Mouse (Mus musculus): ENCODE measurements at regions not wholly inside any gene's neighbourhood (a gene's known extent, or its start where the extent isn't known, plus 50 kb on each side); places are given as distances from the start of the nearest gene placed in this dataset.

GRCm38 (mm10) chr1:15155046-15155445 lies 938.1 kb downstream of the 4930444P10Rik start:
- Histone ChIP-seq H3K4me3 (ENCODE audit: insufficient read depth, low read depth, low read length) (no peak overlapping the region), H3K4me1 (ENCODE audit: control insufficient read depth, insufficient read depth, low read length) (no peaks in the 10 kb centered on the region), H3K27ac (ENCODE audit: insufficient read depth, low read depth, low read length) (no peak overlapping the region), H3K36me3 (ENCODE audit: control insufficient read depth, insufficient read depth, low read length) (no peaks in the 10 kb centered on the region), H3K27me3 (replicated peaks; ENCODE audit: control insufficient read depth, insufficient read depth, low read length) (no peaks in the 10 kb centered on the region)
- no peak for DNase-seq
- 71% methylated on average over 2 of the region's 2 CpGs for WGBS
- TF ChIP-seq POLR2A (IDR thresholded peaks at IDR 0.05; ENCODE audit: low read depth, low read length) = no peak
- no peak for TF ChIP-seq CTCF (conservative IDR thresholded peaks at IDR 0.05; ENCODE audit: insufficient read depth, insufficient read length, low read depth, low read length)

- H3K27me3 ChIP-seq (replicated peaks; ENCODE audit: control insufficient read depth, insufficient read depth, low read length) = no peaks in the 10 kb centered on the region
- no peak for DNase-seq
- TF ChIP-seq POLR2A (IDR thresholded peaks at IDR 0.05; ENCODE audit: low read depth, low read length) (no peak), CTCF (conservative IDR thresholded peaks at IDR 0.05; ENCODE audit: insufficient read depth, insufficient read length, low read depth, low read length) (no peak)
- no peak overlapping the region for H3K27ac ChIP-seq (ENCODE audit: insufficient read depth, low read depth, low read length)
- 89% methylated on average over 2 of the region's 2 CpGs for WGBS
- H3K4me3 ChIP-seq (ENCODE audit: insufficient read depth, low read depth, low read length) = no peak overlapping the region
- H3K36me3 ChIP-seq (ENCODE audit: control insufficient read depth, insufficient read depth, low read length) = no peaks in the 10 kb centered on the region
- no peaks in the 10 kb centered on the region for H3K4me1 ChIP-seq (ENCODE audit: control insufficient read depth, insufficient read depth, low read length)
Measured at GRCm38 (mm10) chr1:15153952-15154351, 939.2 kb downstream of the 4930444P10Rik start.

DNA sequence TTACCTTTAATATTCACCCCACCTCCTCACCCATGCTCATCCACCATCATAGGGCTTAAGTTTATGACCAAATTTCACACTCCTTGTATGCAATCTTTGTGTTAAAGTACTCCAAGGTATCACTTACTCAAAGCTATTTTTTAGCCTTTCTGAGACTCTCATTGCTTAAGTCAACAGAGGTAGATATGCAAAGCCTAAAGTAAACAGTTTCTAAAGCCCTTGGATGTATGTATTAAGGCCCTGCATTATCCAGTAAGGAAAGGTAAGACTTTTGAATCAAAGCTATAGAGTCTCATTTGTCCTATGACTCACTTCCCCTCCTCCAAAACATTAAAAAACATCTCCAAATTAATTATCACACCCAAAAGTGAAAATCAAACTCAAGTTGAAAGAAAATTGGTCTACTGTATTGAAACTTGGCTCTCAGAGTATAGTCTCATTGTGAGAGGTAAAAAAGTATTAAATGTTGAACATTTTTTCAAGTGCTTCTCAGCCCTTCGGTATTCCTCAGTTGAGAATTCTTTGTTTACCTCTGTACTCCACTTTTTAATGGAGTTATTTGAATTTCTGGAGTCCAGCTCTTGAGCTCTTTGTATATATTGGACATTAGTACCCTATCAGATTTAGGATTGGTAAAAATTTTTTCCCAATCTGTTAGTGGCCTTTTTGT lies 949.1 kb downstream of the 4930444P10Rik start:
- DNase-seq = no peak
- no peak overlapping the region for H3K27ac ChIP-seq (ENCODE audit: insufficient read depth, low read depth, low read length)
- no peaks in the 10 kb centered on the region for H3K4me1 ChIP-seq (ENCODE audit: control insufficient read depth, insufficient read depth, low read length)
- no peak overlapping the region for H3K4me3 ChIP-seq (ENCODE audit: insufficient read depth, low read depth, low read length)
- WGBS = 86% methylated on average over 1 of the region's 1 CpGs
- TF ChIP-seq CTCF (conservative IDR thresholded peaks at IDR 0.05; ENCODE audit: insufficient read depth, insufficient read length, low read depth, low read length) (no peak), POLR2A (IDR thresholded peaks at IDR 0.05; ENCODE audit: low read depth, low read length) (no peak)
- H3K27me3 ChIP-seq (replicated peaks; ENCODE audit: control insufficient read depth, insufficient read depth, low read length) = no peaks in the 10 kb centered on the region
- no peaks in the 10 kb centered on the region for H3K36me3 ChIP-seq (ENCODE audit: control insufficient read depth, insufficient read depth, low read length)

DNA sequence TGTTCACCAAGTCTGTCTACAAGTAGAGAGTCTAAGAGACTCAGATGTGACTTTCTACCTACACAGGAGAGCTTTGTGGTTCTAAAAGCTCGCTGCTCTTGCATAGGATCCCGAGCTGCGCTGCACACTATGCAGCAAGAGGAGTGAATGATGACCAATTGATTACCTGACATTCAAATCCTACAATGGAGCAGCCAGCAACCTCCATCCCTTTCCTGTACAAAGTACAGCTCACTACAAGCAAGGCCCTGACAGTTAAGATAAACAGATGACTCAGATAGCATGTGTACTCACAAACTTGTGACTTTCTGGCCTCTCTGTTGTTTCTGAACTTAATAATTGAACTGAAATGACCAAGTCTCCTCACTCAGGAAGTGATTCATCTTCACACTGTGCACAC lies 974.7 kb downstream of the 4930444P10Rik start:
- Histone ChIP-seq H3K27me3 (replicated peaks; ENCODE audit: control insufficient read depth, insufficient read depth, low read length) (no peaks in the 10 kb centered on the region), H3K27ac (ENCODE audit: insufficient read depth, low read depth, low read length) (no peak overlapping the region), H3K4me3 (ENCODE audit: insufficient read depth, low read depth, low read length) (no peak overlapping the region), H3K36me3 (ENCODE audit: control insufficient read depth, insufficient read depth, low read length) (no peaks in the 10 kb centered on the region), H3K4me1 (ENCODE audit: control insufficient read depth, insufficient read depth, low read length) (no peaks in the 10 kb centered on the region)
- WGBS = 65% methylated on average over 3 of the region's 3 CpGs
- TF ChIP-seq CTCF (conservative IDR thresholded peaks at IDR 0.05; ENCODE audit: insufficient read depth, insufficient read length, low read depth, low read length) (no peak), POLR2A (IDR thresholded peaks at IDR 0.05; ENCODE audit: low read depth, low read length) (no peak)
- DNase-seq = no peak

GRCm38 (mm10) chr1:15111420-15111819 lies 981.7 kb downstream of the 4930444P10Rik start:
- no peak overlapping the region for H3K4me3 ChIP-seq (ENCODE audit: insufficient read depth, low read depth, low read length)
- no peaks in the 10 kb centered on the region for H3K4me1 ChIP-seq (ENCODE audit: control insufficient read depth, insufficient read depth, low read length)
- H3K36me3 ChIP-seq (ENCODE audit: control insufficient read depth, insufficient read depth, low read length) = no peaks in the 10 kb centered on the region
- no peaks in the 10 kb centered on the region for H3K27me3 ChIP-seq (replicated peaks; ENCODE audit: control insufficient read depth, insufficient read depth, low read length)
- TF ChIP-seq POLR2A (IDR thresholded peaks at IDR 0.05; ENCODE audit: low read depth, low read length) (no peak), CTCF (conservative IDR thresholded peaks at IDR 0.05; ENCODE audit: insufficient read depth, insufficient read length, low read depth, low read length) (no peak)
- no peak overlapping the region for H3K27ac ChIP-seq (ENCODE audit: insufficient read depth, low read depth, low read length)
- 85% methylated on average over 2 of the region's 2 CpGs for WGBS
- DNase-seq = no peak

DNA sequence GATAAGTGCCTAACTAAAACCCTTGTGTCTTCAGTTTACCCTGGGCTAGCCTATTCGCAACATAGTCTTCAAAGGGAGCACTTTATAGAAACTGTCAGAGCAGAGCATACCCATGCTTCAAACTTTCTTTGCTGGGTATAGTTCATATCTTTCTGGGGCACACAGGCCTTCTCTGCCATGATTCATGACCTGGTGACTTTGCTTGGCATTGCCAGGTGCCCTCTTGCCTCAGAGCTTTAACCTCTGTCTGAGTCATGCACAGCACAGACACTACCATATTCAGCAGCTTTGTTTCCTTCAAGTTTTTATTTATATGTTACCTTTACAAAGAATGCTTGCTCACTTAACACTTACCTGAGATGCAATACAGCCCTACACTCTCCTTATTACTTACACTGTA lies 1022.8 kb downstream of the 4930444P10Rik start:
- 78% methylated on average over 1 of the region's 1 CpGs for WGBS
- DNase-seq = no peak

GRCm38 (mm10) chr1:15034047-15034446 lies 1059.1 kb downstream of the 4930444P10Rik start:
- Histone ChIP-seq H3K27ac (ENCODE audit: insufficient read depth, low read depth, low read length) (no peak overlapping the region), H3K36me3 (ENCODE audit: control insufficient read depth, insufficient read depth, low read length) (no peaks in the 10 kb centered on the region), H3K4me1 (ENCODE audit: control insufficient read depth, insufficient read depth, low read length) (no peaks in the 10 kb centered on the region), H3K27me3 (replicated peaks; ENCODE audit: control insufficient read depth, insufficient read depth, low read length) (no peaks in the 10 kb centered on the region), H3K4me3 (ENCODE audit: insufficient read depth, low read depth, low read length) (no peak overlapping the region)
- TF ChIP-seq CTCF (conservative IDR thresholded peaks at IDR 0.05; ENCODE audit: insufficient read depth, insufficient read length, low read depth, low read length) (no peak), POLR2A (IDR thresholded peaks at IDR 0.05; ENCODE audit: low read depth, low read length) (no peak)
- DNase-seq = no peak
- WGBS = 54% methylated on average over 1 of the region's 1 CpGs

More for the DNA sequence above, 1022.8 kb downstream of the 4930444P10Rik start:
- H3K27me3 ChIP-seq (replicated peaks; ENCODE audit: control insufficient read depth, insufficient read depth, low read length) = no peaks in the 10 kb centered on the region
- no peaks in the 10 kb centered on the region for H3K36me3 ChIP-seq (ENCODE audit: control insufficient read depth, insufficient read depth, low read length)
- H3K4me3 ChIP-seq (ENCODE audit: insufficient read depth, low read depth, low read length) = no peak overlapping the region
- no peak overlapping the region for H3K27ac ChIP-seq (ENCODE audit: insufficient read depth, low read depth, low read length)
- no peaks in the 10 kb centered on the region for H3K4me1 ChIP-seq (ENCODE audit: control insufficient read depth, insufficient read depth, low read length)
- TF ChIP-seq POLR2A (IDR thresholded peaks at IDR 0.05; ENCODE audit: low read depth, low read length) (no peak), CTCF (conservative IDR thresholded peaks at IDR 0.05; ENCODE audit: insufficient read depth, insufficient read length, low read depth, low read length) (no peak)

Measured in kidney, adult 2 months (tissue).